Mouse (Mus musculus): Measurements from ENCODE around the gene Ccdc12.

GRCm38 (mm10) chr9:110622621-110623219 is 33.6 kb upstream of the Ccdc12 start:
- no peak for TF ChIP-seq CTCF (IDR thresholded peaks at IDR 0.05; ENCODE audit: insufficient read depth, low read length)
- no peak for TF ChIP-seq POLR2A (IDR thresholded peaks at IDR 0.05; ENCODE audit: borderline replicate concordance, extremely low read depth, low read depth, low read length)

All from lung, adult 2 months (tissue).